Mouse (Mus musculus) intestine, embryonic 16.5 days (tissue): ENCODE measurements around the gene Mfn2. TPM values are rescaled to one million over a fixed set of nuclear protein-coding genes. Genes with fewer than 3 reads are reported as not detected.
"Not testable (repeated sequence)": the region's sequence is repeated elsewhere in the genome, so short reads cannot be mapped to it uniquely, and the experiment has no call there.

Source experiments
- ATAC-seq: fragments of 200-750 bp; cut with Nextera tagmentation; 2 replicates; pipeline ENCODE4 v1.8.0; 2017; ENCODE audit warnings: moderate TSS enrichment, moderate library complexity
- H3K27ac ChIP-seq: fragments of 300-500 bp; sonication (generic); 2 replicates; pipeline ENCODE4 v1.5.1; 2014; ENCODE audit warnings: mild to moderate bottlenecking, low read length
- H3K27me3 ChIP-seq: fragments of 300-500 bp; sonication (generic); replicated peaks from 2 replicates; pipeline ENCODE4 v1.6.1; 2014; ENCODE audit warnings: low read length, control low read depth, mixed read lengths; ENCODE audit not compliant: control insufficient read depth, insufficient read depth
- H3K36me3 ChIP-seq: fragments of 300-500 bp; sonication (generic); 2 replicates; pipeline ENCODE4 v1.6.1; 2014; ENCODE audit warnings: low read length, control low read depth; ENCODE audit not compliant: control insufficient read depth, insufficient read depth
- H3K4me1 ChIP-seq: fragments of 300-500 bp; sonication (generic); 2 replicates; pipeline ENCODE4 v1.6.1; 2014; ENCODE audit warnings: low read length, control low read depth, mixed read lengths; ENCODE audit not compliant: control insufficient read depth, insufficient read depth
- H3K4me2 ChIP-seq: fragments of 300-500 bp; sonication (generic); 2 replicates; pipeline ENCODE4 v1.6.1; 2014; ENCODE audit warnings: low read depth, low read length, control low read depth
- H3K4me3 ChIP-seq: fragments of 300-500 bp; sonication (generic); 2 replicates; pipeline ENCODE4 v1.5.1; 2014; ENCODE audit warnings: mild to moderate bottlenecking, low read length
- H3K9ac ChIP-seq: fragments of 300-500 bp; sonication (generic); 2 replicates; pipeline ENCODE4 v1.6.1; 2014; ENCODE audit warnings: low read depth, low read length
- H3K9me3 ChIP-seq: fragments of 300-500 bp; sonication (generic); 2 replicates; pipeline ENCODE4 v1.6.1; 2016; ENCODE audit warnings: low read length, control low read depth; ENCODE audit not compliant: control insufficient read depth
- WGBS: fragments of 180-500 bp; shearing (Covaris S2); extraction: QIAGEN DNeasy Blood & Tissue Kit; methylation state at CpG from one replicate; pipeline ENCODE4 v1.1.7; 2014; 5-methylcytosine and 5-hydroxymethylcytosine counted together
- polyA plus RNA-seq: library from polyadenylated mRNA; unstranded; fragments of >200 nt; fragmentation: Nextera tagmentation; extraction: Ambion mirVana; gene quantifications from 2 replicates; pipeline ENCODE4 v1.2.1, GENCODE M21; 2015

The Mfn2 gene
- polyA plus RNA-seq, 1 experiment from 2014 or later: 50.8 TPM

DNA sequence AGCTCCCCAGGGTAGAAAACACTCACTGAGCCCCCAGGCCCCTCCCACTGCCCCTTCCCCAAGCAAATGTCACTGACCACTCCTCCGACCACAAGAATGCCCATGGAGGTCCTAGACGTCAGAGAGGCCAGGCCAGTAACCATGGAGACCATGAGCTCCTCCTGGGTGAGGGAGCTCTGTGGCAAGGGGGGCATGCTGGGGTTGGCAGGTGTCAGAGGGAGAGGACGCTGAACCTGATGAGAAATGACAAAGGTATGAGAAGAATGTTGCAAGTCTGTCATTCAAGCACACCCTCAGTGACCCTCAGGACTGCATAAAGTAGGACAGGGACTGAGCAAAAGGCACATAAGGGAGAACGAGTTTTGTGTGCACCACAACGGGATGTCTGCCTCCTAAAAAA, 24.6 kb downstream of the Mfn2 start:
- no peak for ATAC-seq
- Histone ChIP-seq H3K9ac (no peak overlapping the region), H3K27me3 (no peaks in the 10 kb centered on the region), H3K27ac (no peak overlapping the region), H3K9me3 (no peaks in the 10 kb centered on the region), H3K4me1 (no peaks in the 10 kb centered on the region), H3K4me2 (no peak overlapping the region), H3K36me3 (peaks cover 42% of the 10 kb centered on the region), H3K4me3 (no peak overlapping the region)
- WGBS: 55% methylated on average over 5 of the region's 5 CpGs

DNA sequence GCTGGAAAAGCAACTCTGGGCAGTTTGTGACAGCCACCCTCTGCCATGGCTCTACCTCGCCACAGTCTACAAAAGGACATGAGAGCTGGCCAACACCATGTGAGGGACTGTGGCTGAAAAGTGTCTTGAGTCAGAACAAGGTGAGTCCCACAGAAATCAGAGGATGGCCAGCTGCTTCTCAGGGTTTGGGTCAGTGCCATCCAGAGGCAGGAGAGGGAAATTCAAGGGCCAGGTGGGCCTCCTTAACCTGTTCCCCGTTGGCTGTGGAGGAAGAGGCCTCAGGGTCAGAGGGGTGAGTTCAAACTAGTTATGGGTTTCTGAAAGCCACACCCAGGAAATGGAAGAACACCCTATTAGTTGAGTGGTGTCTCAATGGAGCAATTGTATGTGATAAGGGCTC, 25.0 kb downstream of the Mfn2 start:
- Histone ChIP-seq H3K4me3 (no peak overlapping the region), H3K4me1 (no peaks in the 10 kb centered on the region), H3K9ac (no peak overlapping the region), H3K27ac (no peak overlapping the region), H3K9me3 (no peaks in the 10 kb centered on the region), H3K27me3 (no peaks in the 10 kb centered on the region), H3K36me3 (peaks cover 44% of the 10 kb centered on the region), H3K4me2 (no peak overlapping the region)
- peak; percentile 12; the same call in 1 of the 2 replicates for ATAC-seq
- WGBS: 77% methylated on average over 2 of the region's 2 CpGs

DNA sequence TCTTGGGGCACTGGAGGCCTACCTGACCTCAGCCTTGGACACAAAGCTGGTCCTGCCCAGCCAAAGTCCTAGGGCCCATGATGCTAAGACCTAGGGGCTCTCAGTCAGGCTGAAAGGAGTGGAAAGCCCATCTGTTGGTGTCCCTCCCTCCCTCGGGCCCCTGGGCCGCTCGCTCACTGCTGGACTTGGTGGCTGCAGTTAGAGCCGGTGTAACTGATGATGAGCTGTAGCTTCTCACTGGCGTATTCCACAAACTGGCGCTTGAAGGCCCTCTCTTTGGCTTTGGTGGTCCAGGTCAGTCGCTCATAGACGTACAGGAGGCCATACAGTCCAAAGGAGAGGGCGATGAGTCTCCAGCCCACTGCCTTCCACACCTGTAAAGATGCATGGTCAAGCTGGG, 26.0 kb downstream of the Mfn2 start:
- Histone ChIP-seq H3K4me3 (no peak overlapping the region), H3K4me2 (no peak overlapping the region), H3K27ac (no peak overlapping the region), H3K27me3 (no peaks in the 10 kb centered on the region), H3K36me3 (peaks cover 47% of the 10 kb centered on the region), H3K4me1 (no peaks in the 10 kb centered on the region), H3K9me3 (no peaks in the 10 kb centered on the region), H3K9ac (no peak overlapping the region)
- 97% methylated on average over 9 of the region's 9 CpGs for WGBS
- ATAC-seq: no peak

DNA sequence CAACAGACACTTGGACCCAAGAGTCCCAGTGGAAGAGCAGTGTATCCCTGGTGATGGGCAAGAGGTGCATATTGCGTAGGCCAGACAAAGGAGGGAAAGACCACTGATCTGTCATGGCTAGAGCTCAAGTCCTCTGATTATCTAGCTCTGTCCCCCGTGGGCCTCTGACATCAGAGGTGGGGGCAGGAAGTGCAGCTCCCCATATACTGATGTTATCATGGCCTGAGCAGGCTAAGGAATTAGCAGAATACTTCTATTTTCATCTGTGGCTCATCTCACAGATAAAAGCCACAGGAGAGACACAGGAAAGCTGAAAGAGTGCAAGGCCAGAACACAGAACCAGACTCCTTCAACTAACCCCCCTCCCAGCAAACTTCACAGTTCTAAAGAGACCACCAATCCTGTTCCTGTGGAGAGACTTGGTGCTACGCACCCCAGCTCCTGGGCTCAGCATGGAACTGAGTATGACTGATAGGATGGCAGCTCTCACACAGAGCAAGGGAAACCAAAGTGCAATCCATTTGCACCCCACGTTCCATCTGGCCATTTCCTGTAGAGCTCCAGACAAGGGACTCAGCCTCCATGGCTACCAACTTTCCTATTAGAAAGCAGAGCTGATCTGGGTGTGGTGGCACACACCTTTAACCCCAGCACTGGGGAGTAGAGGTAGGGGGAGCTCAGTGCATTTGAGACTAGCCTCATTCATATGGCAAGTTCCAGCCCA, 28.5 kb downstream of the Mfn2 start:
- H3K9me3 ChIP-seq: no peaks in the 10 kb centered on the region
- WGBS: 83% methylated on average over 4 of the region's 4 CpGs
- no peak overlapping the region for H3K4me2 ChIP-seq
- H3K36me3 ChIP-seq: peaks cover 44% of the 10 kb centered on the region
- H3K9ac ChIP-seq: no peak overlapping the region
- no peak overlapping the region for H3K4me3 ChIP-seq
- H3K4me1 ChIP-seq: no peaks in the 10 kb centered on the region
- no peak for ATAC-seq
- H3K27ac ChIP-seq: no peak overlapping the region
- no peaks in the 10 kb centered on the region for H3K27me3 ChIP-seq

DNA sequence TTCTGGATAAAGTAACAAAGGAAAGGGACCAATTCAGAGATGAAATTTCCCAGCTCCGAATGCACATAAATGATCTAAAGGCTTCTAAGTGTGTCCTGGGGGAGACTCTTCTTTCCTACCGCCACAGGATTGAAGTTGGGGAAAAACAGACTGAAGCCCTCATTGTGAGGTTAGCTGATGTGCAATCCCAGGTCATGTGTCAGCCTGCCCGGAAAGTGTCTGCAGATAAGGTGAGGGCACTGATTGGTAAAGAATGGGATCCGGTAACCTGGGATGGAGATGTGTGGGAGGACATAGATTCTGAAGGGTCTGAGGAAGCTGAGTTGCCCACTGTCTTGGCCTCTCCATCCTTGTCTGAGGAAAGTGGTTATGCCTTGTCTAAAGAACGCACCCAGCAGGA, 35.3 kb downstream of the Mfn2 start:
- Histone ChIP-seq H3K4me3 (peak overlapping the region; percentile 90), H3K27me3 (no peaks in the 10 kb centered on the region), H3K4me1 (peaks cover 15% of the 10 kb centered on the region), H3K36me3 (peaks cover 32% of the 10 kb centered on the region), H3K27ac (peak overlapping the region; percentile 69), H3K9me3 (no peaks in the 10 kb centered on the region), H3K4me2 (peak overlapping the region; percentile 78), H3K9ac (peak overlapping the region; percentile 70)
- no peak for ATAC-seq
- WGBS: 14% methylated on average over 5 of the region's 5 CpGs

DNA sequence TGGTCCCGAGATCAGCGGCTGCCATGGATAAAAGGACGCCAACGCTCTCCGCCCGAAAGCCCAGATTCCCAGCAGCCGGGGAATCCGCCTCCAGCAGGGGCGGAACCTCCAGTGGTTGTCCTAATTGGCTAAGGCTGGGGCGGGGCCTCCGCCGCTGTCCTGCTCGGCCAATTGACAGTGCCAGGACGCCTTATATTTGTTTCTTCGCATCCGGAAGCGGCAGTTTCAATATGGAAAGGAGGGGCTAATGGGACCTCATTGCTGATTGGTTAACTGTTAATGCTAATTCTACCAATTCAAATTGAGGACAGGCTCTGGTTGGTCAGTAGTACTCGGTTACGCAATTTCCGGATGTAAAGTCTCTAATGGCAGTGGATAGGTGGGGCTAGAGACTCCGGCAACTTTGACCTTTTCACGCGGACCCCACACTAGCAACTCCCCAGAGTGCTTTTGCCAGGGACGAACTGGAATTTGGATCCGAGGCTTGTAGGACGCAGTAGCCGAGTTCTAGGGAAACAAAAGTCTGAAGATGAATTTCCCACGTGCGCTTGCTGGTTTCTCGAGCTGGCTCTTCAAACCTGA, 36.0 kb downstream of the Mfn2 start, which contains the start of the genes Miip and Fv1:
Miip (minus strand) TSS at position 367 of the 582 bp plus-strand sequence.
Fv1 (plus strand) TSS at position 530 of the 582 bp plus-strand sequence.
- H3K9ac ChIP-seq: peak within 1 kb of the TSS; percentile 91
- WGBS: under 1% methylated on average over 30 of the region's 30 CpGs
- peak; percentile 99 for ATAC-seq
- no peaks in the 10 kb centered on the region for H3K27me3 ChIP-seq
- H3K9me3 ChIP-seq: no peaks in the 10 kb centered on the region
- peak within 1 kb of the TSS; percentile 83 for H3K27ac ChIP-seq
- H3K4me3 ChIP-seq: peak within 1 kb of the TSS; percentile 90
- H3K4me1 ChIP-seq: peaks cover 15% of the 10 kb centered on the region
- H3K36me3 ChIP-seq: peaks cover 29% of the 10 kb centered on the region
- peak within 1 kb of the TSS; percentile 78 for H3K4me2 ChIP-seq

DNA sequence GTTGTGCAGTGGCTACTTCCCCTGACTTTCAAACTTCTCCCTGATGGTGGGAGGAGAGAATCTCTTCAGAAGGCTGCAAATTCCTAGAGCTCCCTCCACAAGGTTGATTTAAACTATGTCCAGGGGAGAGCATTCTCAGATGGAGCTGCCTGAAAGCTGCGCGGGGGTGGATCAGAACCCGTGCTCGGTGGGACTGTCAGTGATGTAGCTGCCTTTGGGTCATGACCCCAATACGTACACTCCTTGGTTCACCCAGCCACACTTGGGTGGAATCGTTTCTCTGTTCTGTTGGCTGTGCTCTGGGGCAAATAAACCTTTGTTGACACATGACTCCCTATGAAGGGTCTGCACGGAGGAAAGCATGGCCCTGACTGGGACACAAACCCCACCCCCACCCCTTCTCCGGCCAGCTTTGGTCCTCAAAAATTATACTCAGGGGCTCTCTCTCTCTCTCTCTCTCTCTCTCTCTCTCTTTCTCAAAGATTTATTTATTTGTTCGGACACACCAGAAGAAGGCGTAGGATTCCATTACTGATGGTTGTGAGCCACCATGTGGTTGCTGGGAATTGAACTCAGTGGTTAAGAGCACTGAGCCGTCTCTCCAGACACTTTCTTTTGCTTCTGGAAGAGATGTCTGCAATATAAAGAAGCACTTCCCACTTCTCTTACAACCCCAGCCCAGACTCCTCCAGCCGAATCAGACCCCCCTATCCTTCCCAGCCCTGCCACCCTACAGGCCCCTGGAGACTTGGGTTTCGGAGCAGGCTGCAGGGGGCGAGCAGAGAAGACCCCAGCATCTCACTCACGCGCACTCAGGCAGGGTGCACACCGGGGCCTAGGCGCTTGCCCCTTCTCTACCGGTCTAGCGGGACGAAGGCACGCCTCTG, 36.7 kb downstream of the Mfn2 start:
- H3K4me1 ChIP-seq: peaks cover 15% of the 10 kb centered on the region
- H3K9ac ChIP-seq: peak overlapping the region; percentile 91
- H3K36me3 ChIP-seq: peaks cover 24% of the 10 kb centered on the region; the same call in 1 of the 2 replicates
- peak overlapping the region; percentile 67 for H3K4me2 ChIP-seq
- H3K4me3 ChIP-seq: peak overlapping the region; percentile 90
- WGBS: 3% methylated on average over 22 of the region's 22 CpGs
- H3K27me3 ChIP-seq: no peaks in the 10 kb centered on the region
- peak overlapping the region; percentile 83 for H3K27ac ChIP-seq
- H3K9me3 ChIP-seq: no peaks in the 10 kb centered on the region
- ATAC-seq: peak; percentile 29

DNA sequence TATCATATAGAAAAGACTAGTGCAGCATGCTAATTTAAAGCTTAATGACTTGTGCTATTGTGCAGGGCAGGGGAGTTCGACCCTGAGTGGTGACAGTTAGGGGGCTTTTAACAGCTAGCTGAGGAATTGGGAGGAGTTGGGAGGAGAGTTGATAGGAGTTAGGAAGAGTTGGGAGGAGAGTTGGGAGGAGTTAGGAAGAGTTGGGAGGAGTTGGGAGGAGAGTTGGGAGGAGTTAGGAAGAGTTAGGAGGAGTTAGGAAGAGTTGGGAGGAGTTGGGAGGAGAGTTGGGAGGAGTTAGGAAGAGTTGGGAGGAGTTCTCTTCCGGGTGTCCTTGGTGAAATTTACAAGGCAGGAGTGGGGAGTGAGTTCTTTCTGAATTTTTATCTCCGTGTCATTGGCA, 37.7 kb downstream of the Mfn2 start:
- not testable (repeated sequence) for H3K9ac ChIP-seq, H3K27me3 ChIP-seq, ATAC-seq, H3K4me3 ChIP-seq, H3K27ac ChIP-seq, H3K4me2 ChIP-seq, H3K9me3 ChIP-seq
- WGBS: 37% methylated on average over 3 of the region's 3 CpGs
- peaks cover 27% of the 10 kb centered on the region for H3K36me3 ChIP-seq
- peaks cover 15% of the 10 kb centered on the region for H3K4me1 ChIP-seq

DNA sequence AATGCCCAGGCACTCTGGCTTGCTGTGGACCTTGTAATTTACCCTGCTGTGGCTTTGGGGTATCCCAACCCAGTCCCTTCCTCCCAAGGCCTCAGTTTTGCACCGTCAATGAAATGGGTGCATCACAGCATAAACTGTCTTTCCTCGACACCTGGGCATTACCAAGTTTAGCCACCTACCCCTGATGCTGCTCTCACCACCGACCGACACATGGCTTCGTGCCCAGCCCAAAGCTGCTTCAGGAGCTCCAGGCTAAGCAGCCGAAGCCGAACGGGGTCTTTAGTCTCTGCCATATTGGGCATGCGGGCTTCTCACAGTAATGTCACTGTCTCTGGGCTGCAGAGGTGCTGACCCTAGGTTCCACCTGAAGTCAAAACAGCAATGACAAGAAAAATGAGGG, 38.4 kb downstream of the Mfn2 start:
- ATAC-seq: no peak
- WGBS: 95% methylated on average over 9 of the region's 9 CpGs
- H3K9ac ChIP-seq: no peak overlapping the region
- H3K4me3 ChIP-seq: no peak overlapping the region
- H3K27me3 ChIP-seq: no peaks in the 10 kb centered on the region
- H3K9me3 ChIP-seq: no peaks in the 10 kb centered on the region
- no peak overlapping the region for H3K27ac ChIP-seq
- H3K4me1 ChIP-seq: peaks cover 15% of the 10 kb centered on the region
- peaks cover 30% of the 10 kb centered on the region for H3K36me3 ChIP-seq
- no peak overlapping the region for H3K4me2 ChIP-seq
